Mouse (Mus musculus): ENCODE results near the gene Canx. TPM values are rescaled to one million over a fixed set of nuclear protein-coding genes. Genes with fewer than 3 reads are reported as not detected.
"Not testable (repeated sequence)": the region's sequence is repeated elsewhere in the genome, so short reads cannot be mapped to it uniquely, and the experiment has no call there.

The Canx gene
- polyA plus RNA-seq, 1 experiment from 2014 or later = 292 TPM

- Histone ChIP-seq H3K36me3 (0 out of 2 replicates have a peak, but pooled peaks cover 4% of the 10 kb centered on the region), H3K27me3 (no peaks in the 10 kb centered on the region), H3K27ac (no peak overlapping the region), H3K9me3 (no peaks in the 10 kb centered on the region), H3K4me2 (no peak overlapping the region), H3K9ac (replicated peaks) (no peak overlapping the region), H3K4me3 (replicated peaks) (no peak overlapping the region), H3K4me1 (replicated peaks) (peaks cover 4% of the 10 kb centered on the region)
- no peak for ATAC-seq (ENCODE audit: insufficient number of reproducible peaks, insufficient read depth, low FRiP score, low TSS enrichment, low read depth)
- 88% methylated on average over 1 of the region's 1 CpGs for WGBS
Measured at GRCm38 (mm10) chr11:50329378-50329777, 3.9 kb upstream of the Canx start.

- H3K27ac ChIP-seq = no peak overlapping the region
- 0 out of 2 replicates have a peak, but pooled peaks cover 4% of the 10 kb centered on the region for H3K36me3 ChIP-seq
- no peaks in the 10 kb centered on the region for H3K9me3 ChIP-seq
- H3K27me3 ChIP-seq = no peaks in the 10 kb centered on the region
- H3K4me3 ChIP-seq (replicated peaks) = no peak overlapping the region
- H3K9ac ChIP-seq (replicated peaks) = no peak overlapping the region
- 94% methylated on average over 3 of the region's 3 CpGs for WGBS
- H3K4me2 ChIP-seq = no peak overlapping the region
- peaks cover 15% of the 10 kb centered on the region for H3K4me1 ChIP-seq (replicated peaks)
- ATAC-seq (ENCODE audit: insufficient number of reproducible peaks, insufficient read depth, low FRiP score, low TSS enrichment, low read depth) = no peak
Measured at GRCm38 (mm10) chr11:50328075-50328625, 2.7 kb upstream of the Canx start.

- H3K9ac ChIP-seq (replicated peaks) = peak overlapping the region; percentile 72
- H3K4me1 ChIP-seq (replicated peaks) = peaks cover 23% of the 10 kb centered on the region
- H3K36me3 ChIP-seq = peaks cover 4% of the 10 kb centered on the region; the same call in 1 of the 2 replicates
- peak overlapping the region; percentile 78 for H3K4me3 ChIP-seq (replicated peaks)
- H3K27me3 ChIP-seq = no peaks in the 10 kb centered on the region
- H3K9me3 ChIP-seq = no peaks in the 10 kb centered on the region
- WGBS = 8% methylated on average over 7 of the region's 7 CpGs
- peak overlapping the region; percentile 59 for H3K4me2 ChIP-seq
- peak overlapping the region; percentile 92 for H3K27ac ChIP-seq
- no peak for ATAC-seq (ENCODE audit: insufficient number of reproducible peaks, insufficient read depth, low FRiP score, low TSS enrichment, low read depth)
Measured at GRCm38 (mm10) chr11:50326302-50326966, 961 bp upstream of the Canx start.

GRCm38 (mm10) chr11:50324751-50325471, 562 bp downstream of the Canx start:
- peak overlapping the region; percentile 92 for H3K9ac ChIP-seq (replicated peaks)
- peak overlapping the region; percentile 94 for H3K27ac ChIP-seq
- 2% methylated on average over 34 of the region's 34 CpGs for WGBS
- H3K4me1 ChIP-seq (replicated peaks) = peaks cover 23% of the 10 kb centered on the region
- peak; percentile 79 for ATAC-seq (ENCODE audit: insufficient number of reproducible peaks, insufficient read depth, low FRiP score, low TSS enrichment, low read depth)
- no peaks in the 10 kb centered on the region for H3K27me3 ChIP-seq
- H3K4me2 ChIP-seq = peak overlapping the region; percentile 84
- H3K36me3 ChIP-seq = peaks cover 5% of the 10 kb centered on the region
- no peaks in the 10 kb centered on the region for H3K9me3 ChIP-seq
- H3K4me3 ChIP-seq (replicated peaks) = peak overlapping the region; percentile 78

GRCm38 (mm10) chr11:50323843-50324242, 1.6 kb downstream of the Canx start:
- peak overlapping the region; percentile 78 for H3K4me3 ChIP-seq (replicated peaks)
- H3K9ac ChIP-seq (replicated peaks) = peak overlapping the region; percentile 92; the same call in 1 of the 2 replicates
- ATAC-seq (ENCODE audit: insufficient number of reproducible peaks, insufficient read depth, low FRiP score, low TSS enrichment, low read depth) = no peak
- WGBS = 42% methylated on average over 1 of the region's 1 CpGs
- H3K36me3 ChIP-seq = peaks cover 12% of the 10 kb centered on the region
- H3K27me3 ChIP-seq = no peaks in the 10 kb centered on the region
- peak overlapping the region; percentile 84 for H3K4me2 ChIP-seq
- no peak overlapping the region for H3K27ac ChIP-seq
- peaks cover 23% of the 10 kb centered on the region for H3K4me1 ChIP-seq (replicated peaks)
- H3K9me3 ChIP-seq = no peaks in the 10 kb centered on the region

GRCm38 (mm10) chr11:50322345-50322744, 3.1 kb downstream of the Canx start:
- Histone ChIP-seq H3K4me2 (0 out of 2 replicates have a peak overlapping the region, but pooled peaks have one; percentile 13), H3K4me1 (replicated peaks) (peaks cover 23% of the 10 kb centered on the region), H3K27me3 (no peaks in the 10 kb centered on the region), H3K9me3 (no peaks in the 10 kb centered on the region), H3K36me3 (peaks cover 12% of the 10 kb centered on the region), H3K9ac (replicated peaks) (no peak overlapping the region), H3K27ac (no peak overlapping the region), H3K4me3 (replicated peaks) (no peak overlapping the region)
- ATAC-seq (ENCODE audit: insufficient number of reproducible peaks, insufficient read depth, low FRiP score, low TSS enrichment, low read depth) = no peak

- 94% methylated on average over 6 of the region's 6 CpGs for WGBS
- Histone ChIP-seq H3K4me2 (no peak overlapping the region), H3K9me3 (no peaks in the 10 kb centered on the region), H3K9ac (replicated peaks) (no peak overlapping the region), H3K36me3 (peaks cover 13% of the 10 kb centered on the region), H3K4me1 (replicated peaks) (peaks cover 19% of the 10 kb centered on the region), H3K4me3 (replicated peaks) (no peak overlapping the region), H3K27ac (no peak overlapping the region), H3K27me3 (no peaks in the 10 kb centered on the region)
- no peak for ATAC-seq (ENCODE audit: insufficient number of reproducible peaks, insufficient read depth, low FRiP score, low TSS enrichment, low read depth)
Measured at GRCm38 (mm10) chr11:50321239-50321638, 4.2 kb downstream of the Canx start.

GRCm38 (mm10) chr11:50319343-50319742, 6.1 kb downstream of the Canx start:
- not testable (repeated sequence) for H3K4me3 ChIP-seq (replicated peaks); H3K27ac ChIP-seq; H3K4me2 ChIP-seq; ATAC-seq (ENCODE audit: insufficient number of reproducible peaks, insufficient read depth, low FRiP score, low TSS enrichment, low read depth); H3K27me3 ChIP-seq; H3K9me3 ChIP-seq; H3K9ac ChIP-seq (replicated peaks)
- WGBS = 84% methylated on average over 4 of the region's 4 CpGs
- Histone ChIP-seq H3K36me3 (peaks cover 13% of the 10 kb centered on the region), H3K4me1 (replicated peaks) (peaks cover 18% of the 10 kb centered on the region)

- no peak overlapping the region for H3K9ac ChIP-seq (replicated peaks)
- no peak for ATAC-seq (ENCODE audit: insufficient number of reproducible peaks, insufficient read depth, low FRiP score, low TSS enrichment, low read depth)
- no peak overlapping the region for H3K27ac ChIP-seq
- peaks cover 46% of the 10 kb centered on the region for H3K36me3 ChIP-seq
- H3K4me3 ChIP-seq (replicated peaks) = no peak overlapping the region
- H3K27me3 ChIP-seq = no peaks in the 10 kb centered on the region
- no peaks in the 10 kb centered on the region; the same call in 1 of the 2 replicates for H3K4me1 ChIP-seq (replicated peaks)
- H3K4me2 ChIP-seq = no peak overlapping the region
- 82% methylated on average over 2 of the region's 2 CpGs for WGBS
- H3K9me3 ChIP-seq = no peaks in the 10 kb centered on the region
Measured at GRCm38 (mm10) chr11:50312803-50313202, 12.7 kb downstream of the Canx start.

GRCm38 (mm10) chr11:50303406-50303805, 22.1 kb downstream of the Canx start:
- H3K9ac ChIP-seq (replicated peaks) = no peak overlapping the region
- no peak overlapping the region for H3K4me3 ChIP-seq (replicated peaks)
- no peak overlapping the region for H3K27ac ChIP-seq
- H3K27me3 ChIP-seq = no peaks in the 10 kb centered on the region
- peaks cover 98% of the 10 kb centered on the region for H3K36me3 ChIP-seq
- WGBS = 97% methylated on average over 2 of the region's 2 CpGs
- ATAC-seq (ENCODE audit: insufficient number of reproducible peaks, insufficient read depth, low FRiP score, low TSS enrichment, low read depth) = no peak
- H3K9me3 ChIP-seq = no peaks in the 10 kb centered on the region
- H3K4me2 ChIP-seq = no peak overlapping the region
- H3K4me1 ChIP-seq (replicated peaks) = no peaks in the 10 kb centered on the region

GRCm38 (mm10) chr11:50292190-50292855, 33.1 kb downstream of the Canx start, which contains the start of gene Maml1:
TSS of gene Maml1 (minus strand) at chr11:50292311.
- ATAC-seq (ENCODE audit: insufficient number of reproducible peaks, insufficient read depth, low FRiP score, low TSS enrichment, low read depth) = peak; percentile 99
- Histone ChIP-seq H3K27me3 (no peaks in the 10 kb centered on the region), H3K4me1 (replicated peaks) (peaks cover 16% of the 10 kb centered on the region; the same call in 1 of the 2 replicates), H3K9ac (replicated peaks) (peak within 1 kb of the TSS; percentile 99), H3K4me2 (peak within 1 kb of the TSS; percentile 72), H3K27ac (peak within 1 kb of the TSS; percentile 98), H3K4me3 (replicated peaks) (peak within 1 kb of the TSS; percentile 97), H3K9me3 (no peaks in the 10 kb centered on the region), H3K36me3 (peaks cover 56% of the 10 kb centered on the region)
- WGBS = under 1% methylated on average over 45 of the region's 45 CpGs

Measured in limb, embryonic 12.5 days (tissue).